Mouse (Mus musculus) hindbrain, embryonic 15.5 days (tissue): ENCODE measurements around the gene Col16a1. TPM values are rescaled to one million over a fixed set of nuclear protein-coding genes. Genes with fewer than 3 reads are reported as not detected.

Source experiments
- ATAC-seq: fragments of 200-750 bp; cut with Nextera tagmentation; 2 replicates; pipeline ENCODE4 v1.8.0; 2017; ENCODE audit warnings: low read depth, moderate number of reproducible peaks, moderate TSS enrichment; ENCODE audit not compliant: low FRiP score
- H3K27ac ChIP-seq: fragments of 300-500 bp; sonication (generic); replicated peaks from 2 replicates; pipeline ENCODE4 v1.5.1; 2015; ENCODE audit warnings: mild to moderate bottlenecking, inconsistent platforms
- H3K27me3 ChIP-seq: fragments of 300-500 bp; sonication (generic); 2 replicates; pipeline ENCODE4 v1.6.1; 2015; ENCODE audit warnings: control low read depth, inconsistent platforms
- H3K36me3 ChIP-seq: fragments of 300-500 bp; sonication (generic); 2 replicates; pipeline ENCODE4 v1.6.1; 2015; ENCODE audit warnings: control low read depth, inconsistent platforms
- H3K4me1 ChIP-seq: fragments of 300-500 bp; sonication (generic); replicated peaks from 2 replicates; pipeline ENCODE4 v1.6.1; 2015; ENCODE audit warnings: control low read depth, inconsistent platforms
- H3K4me2 ChIP-seq: fragments of 300-500 bp; sonication (generic); 2 replicates; pipeline ENCODE4 v1.6.1; 2015; ENCODE audit warnings: moderate library complexity, mild to moderate bottlenecking, inconsistent platforms
- H3K4me3 ChIP-seq: fragments of 300-500 bp; sonication (generic); 2 replicates; pipeline ENCODE4 v1.5.1; 2015; ENCODE audit warnings: mild to moderate bottlenecking, inconsistent platforms
- H3K9ac ChIP-seq: fragments of 300-500 bp; sonication (generic); 2 replicates; pipeline ENCODE4 v1.6.1; 2015; ENCODE audit warnings: inconsistent platforms
- H3K9me3 ChIP-seq: fragments of 300-500 bp; sonication (generic); 2 replicates; pipeline ENCODE4 v1.6.1; 2016; ENCODE audit warnings: control low read depth, inconsistent platforms
- WGBS: fragments of 180-500 bp; shearing (Covaris S2); methylation state at CpG from one replicate; pipeline ENCODE4 v1.1.7; 2015; 5-methylcytosine and 5-hydroxymethylcytosine counted together
- polyA plus RNA-seq: library from polyadenylated mRNA; unstranded; fragments of >200 nt; fragmentation: Nextera tagmentation; extraction: Ambion mirVana; gene quantifications from 2 replicates; pipeline ENCODE4 v1.2.1, GENCODE M21; 2015

Col16a1 gene
- polyA plus RNA-seq, 1 experiment from 2014 or later, result 13.4 TPM

GRCm38 (mm10) chr4:130073367-130073766 lies 25.7 kb downstream of the Col16a1 start:
- Histone ChIP-seq H3K4me3 (no peak overlapping the region), H3K27me3 (peaks cover 3% of the 10 kb centered on the region; the same call in 1 of the 2 replicates), H3K9ac (no peak overlapping the region), H3K36me3 (no peaks in the 10 kb centered on the region), H3K9me3 (no peaks in the 10 kb centered on the region), H3K27ac (no peak overlapping the region), H3K4me2 (no peak overlapping the region), H3K4me1 (peaks cover 34% of the 10 kb centered on the region)
- no peak for ATAC-seq
- 86% methylated on average over 4 of the region's 4 CpGs for WGBS

GRCm38 (mm10) chr4:130074761-130075515 lies 27.3 kb downstream of the Col16a1 start:
- H3K36me3 ChIP-seq, result no peaks in the 10 kb centered on the region
- H3K27ac ChIP-seq, result no peak overlapping the region
- peaks cover 47% of the 10 kb centered on the region for H3K4me1 ChIP-seq
- H3K9ac ChIP-seq, result no peak overlapping the region
- no peak overlapping the region for H3K4me2 ChIP-seq
- peaks cover 3% of the 10 kb centered on the region; the same call in 1 of the 2 replicates for H3K27me3 ChIP-seq
- ATAC-seq, result peak; percentile 50; the same call in 1 of the 2 replicates
- H3K4me3 ChIP-seq, result no peak overlapping the region
- no peaks in the 10 kb centered on the region for H3K9me3 ChIP-seq
- 59% methylated on average over 17 of the region's 17 CpGs for WGBS

GRCm38 (mm10) chr4:130076856-130077255 lies 29.2 kb downstream of the Col16a1 start:
- ATAC-seq, result no peak
- no peak overlapping the region for H3K27ac ChIP-seq
- no peak overlapping the region for H3K9ac ChIP-seq
- H3K4me1 ChIP-seq, result peaks cover 57% of the 10 kb centered on the region
- no peak overlapping the region for H3K4me2 ChIP-seq
- WGBS, result 37% methylated on average over 8 of the region's 8 CpGs
- H3K27me3 ChIP-seq, result peaks cover 3% of the 10 kb centered on the region; the same call in 1 of the 2 replicates
- H3K36me3 ChIP-seq, result no peaks in the 10 kb centered on the region
- no peak overlapping the region for H3K4me3 ChIP-seq
- no peaks in the 10 kb centered on the region for H3K9me3 ChIP-seq

- Histone ChIP-seq H3K4me2 (no peak overlapping the region), H3K9ac (no peak overlapping the region), H3K4me1 (peaks cover 69% of the 10 kb centered on the region), H3K9me3 (no peaks in the 10 kb centered on the region), H3K27me3 (peaks cover 3% of the 10 kb centered on the region; the same call in 1 of the 2 replicates), H3K4me3 (no peak overlapping the region), H3K27ac (no peak overlapping the region; the same call in 1 of the 2 replicates), H3K36me3 (no peaks in the 10 kb centered on the region)
- peak; percentile 17; the same call in 1 of the 2 replicates for ATAC-seq
- WGBS, result 53% methylated on average over 17 of the region's 17 CpGs
Observed at GRCm38 (mm10) chr4:130078816-130079485, 31.3 kb downstream of the Col16a1 start.

GRCm38 (mm10) chr4:130079521-130079920 lies 31.9 kb downstream of the Col16a1 start:
- no peak overlapping the region for H3K4me3 ChIP-seq
- H3K36me3 ChIP-seq, result no peaks in the 10 kb centered on the region
- no peaks in the 10 kb centered on the region for H3K9me3 ChIP-seq
- H3K27me3 ChIP-seq, result peaks cover 3% of the 10 kb centered on the region; the same call in 1 of the 2 replicates
- H3K27ac ChIP-seq, result no peak overlapping the region
- 67% methylated on average over 3 of the region's 3 CpGs for WGBS
- H3K4me1 ChIP-seq, result peaks cover 75% of the 10 kb centered on the region
- H3K4me2 ChIP-seq, result no peak overlapping the region
- no peak overlapping the region for H3K9ac ChIP-seq
- ATAC-seq, result no peak

- Histone ChIP-seq H3K27me3 (no peaks in the 10 kb centered on the region), H3K9ac (no peak overlapping the region), H3K4me3 (no peak overlapping the region), H3K4me2 (no peak overlapping the region), H3K36me3 (no peaks in the 10 kb centered on the region), H3K4me1 (peaks cover 57% of the 10 kb centered on the region), H3K27ac (no peak overlapping the region; the same call in 1 of the 2 replicates), H3K9me3 (no peaks in the 10 kb centered on the region)
- 64% methylated on average over 19 of the region's 19 CpGs for WGBS
- ATAC-seq, result peak; percentile 80
Observed at GRCm38 (mm10) chr4:130081345-130082190, 33.9 kb downstream of the Col16a1 start.

- no peaks in the 10 kb centered on the region for H3K9me3 ChIP-seq
- H3K27me3 ChIP-seq, result no peaks in the 10 kb centered on the region
- H3K36me3 ChIP-seq, result no peaks in the 10 kb centered on the region
- H3K4me2 ChIP-seq, result no peak overlapping the region
- ATAC-seq, result no peak
- H3K4me3 ChIP-seq, result no peak overlapping the region
- H3K27ac ChIP-seq, result no peak overlapping the region; the same call in 1 of the 2 replicates
- WGBS, result 49% methylated on average over 9 of the region's 9 CpGs
- H3K4me1 ChIP-seq, result peaks cover 51% of the 10 kb centered on the region
- no peak overlapping the region for H3K9ac ChIP-seq
Observed at GRCm38 (mm10) chr4:130082211-130082610, 34.6 kb downstream of the Col16a1 start.

GRCm38 (mm10) chr4:130084331-130084945 lies 36.8 kb downstream of the Col16a1 start:
- Histone ChIP-seq H3K9me3 (no peaks in the 10 kb centered on the region), H3K9ac (no peak overlapping the region), H3K27me3 (peaks cover 10% of the 10 kb centered on the region; the same call in 1 of the 2 replicates), H3K4me1 (peaks cover 34% of the 10 kb centered on the region), H3K4me3 (no peak overlapping the region), H3K27ac (no peak overlapping the region), H3K4me2 (no peak overlapping the region), H3K36me3 (no peaks in the 10 kb centered on the region)
- ATAC-seq, result no peak
- 47% methylated on average over 7 of the region's 7 CpGs for WGBS

GRCm38 (mm10) chr4:130085246-130085820 lies 37.7 kb downstream of the Col16a1 start:
- WGBS, result 67% methylated on average over 12 of the region's 12 CpGs
- Histone ChIP-seq H3K4me3 (no peak overlapping the region), H3K36me3 (no peaks in the 10 kb centered on the region), H3K4me2 (no peak overlapping the region), H3K9ac (no peak overlapping the region), H3K27me3 (peaks cover 10% of the 10 kb centered on the region; the same call in 1 of the 2 replicates), H3K27ac (no peak overlapping the region), H3K9me3 (no peaks in the 10 kb centered on the region), H3K4me1 (peaks cover 30% of the 10 kb centered on the region)
- no peak for ATAC-seq

- H3K4me3 ChIP-seq, result no peak overlapping the region
- H3K9me3 ChIP-seq, result no peaks in the 10 kb centered on the region
- ATAC-seq, result peak; percentile 49
- H3K27ac ChIP-seq, result no peak overlapping the region
- no peak overlapping the region for H3K9ac ChIP-seq
- H3K4me1 ChIP-seq, result peaks cover 16% of the 10 kb centered on the region
- WGBS, result 10% methylated on average over 7 of the region's 7 CpGs
- no peak overlapping the region for H3K4me2 ChIP-seq
- peaks cover 10% of the 10 kb centered on the region; the same call in 1 of the 2 replicates for H3K27me3 ChIP-seq
- no peaks in the 10 kb centered on the region for H3K36me3 ChIP-seq
Observed at GRCm38 (mm10) chr4:130087293-130087692, 39.7 kb downstream of the Col16a1 start.

- no peak overlapping the region for H3K4me3 ChIP-seq
- H3K36me3 ChIP-seq, result no peaks in the 10 kb centered on the region
- ATAC-seq, result no peak
- 41% methylated on average over 3 of the region's 3 CpGs for WGBS
- H3K9me3 ChIP-seq, result no peaks in the 10 kb centered on the region
- no peaks in the 10 kb centered on the region for H3K4me1 ChIP-seq
- 0 out of 2 replicates have a peak, but pooled peaks cover 3% of the 10 kb centered on the region for H3K27me3 ChIP-seq
- H3K27ac ChIP-seq, result no peak overlapping the region
- H3K4me2 ChIP-seq, result no peak overlapping the region
- H3K9ac ChIP-seq, result no peak overlapping the region
Observed at GRCm38 (mm10) chr4:130095137-130095536, 47.5 kb downstream of the Col16a1 start.
